Mouse (Mus musculus) hindbrain, embryonic 12.5 days (tissue): Measurements from ENCODE around the gene B3galt1. TPM values are rescaled to one million over a fixed set of nuclear protein-coding genes. Genes with fewer than 3 reads are reported as not detected.

Experiments
- ATAC-seq: fragments of 200-750 bp; cut with Nextera tagmentation; 2 replicates; pipeline ENCODE4 v1.8.0; 2017; ENCODE audit warnings: moderate TSS enrichment; ENCODE audit not compliant: low FRiP score
- H3K27ac ChIP-seq: fragments of 300-500 bp; sonication (generic); 2 replicates; pipeline ENCODE4 v1.5.1; 2016; ENCODE audit warnings: mild to moderate bottlenecking
- H3K27me3 ChIP-seq: fragments of 300-500 bp; sonication (generic); 2 replicates; pipeline ENCODE4 v1.6.1; 2016; ENCODE audit warnings: mild to moderate bottlenecking
- H3K36me3 ChIP-seq: fragments of 300-500 bp; sonication (generic); 2 replicates; pipeline ENCODE4 v1.6.1; 2016; ENCODE audit warnings: mild to moderate bottlenecking
- H3K4me1 ChIP-seq: fragments of 300-500 bp; sonication (generic); 2 replicates; pipeline ENCODE4 v1.6.1; 2016
- H3K4me2 ChIP-seq: fragments of 300-500 bp; sonication (generic); replicated peaks from 2 replicates; pipeline ENCODE4 v1.6.1; 2016; ENCODE audit warnings: mild to moderate bottlenecking
- H3K4me3 ChIP-seq: fragments of 300-500 bp; sonication (generic); 2 replicates; pipeline ENCODE4 v1.5.1; 2016; ENCODE audit warnings: mild to moderate bottlenecking
- H3K9ac ChIP-seq: fragments of 300-500 bp; sonication (generic); 2 replicates; pipeline ENCODE4 v1.6.1; 2016; ENCODE audit warnings: mild to moderate bottlenecking, moderate library complexity
- H3K9me3 ChIP-seq: fragments of 300-500 bp; sonication (generic); replicated peaks from 2 replicates; pipeline ENCODE4 v1.6.1; 2016; ENCODE audit warnings: mild to moderate bottlenecking
- WGBS: fragments of 180-500 bp; shearing (Covaris S2); methylation state at CpG from one replicate; pipeline ENCODE4 v1.1.7; 2016; 5-methylcytosine and 5-hydroxymethylcytosine counted together
- polyA plus RNA-seq: library from polyadenylated mRNA; unstranded; fragments of >200 nt; fragmentation: Nextera tagmentation; extraction: Ambion mirVana; gene quantifications from 2 replicates; pipeline ENCODE4 v1.2.1, GENCODE M21; 2016

Gene B3galt1
- 30.5 and 34.6 TPM in 2 replicates for polyA plus RNA-seq

- Histone ChIP-seq H3K4me2 (peak within 1 kb of the TSS; percentile 98), H3K9me3 (no peaks in the 10 kb centered on the region), H3K27ac (peak within 1 kb of the TSS; percentile 98), H3K4me1 (peaks cover 12% of the 10 kb centered on the region), H3K9ac (peak within 1 kb of the TSS; percentile 82), H3K4me3 (peak within 1 kb of the TSS; percentile 73), H3K27me3 (no peaks in the 10 kb centered on the region), H3K36me3 (no peaks in the 10 kb centered on the region)
- under 1% methylated on average over 77 of the region's 83 CpGs for WGBS
- peak; percentile 99 for ATAC-seq
Observed at GRCm38 (mm10) chr2:67565480-67566331, at the start of gene B3galt1. Gene B3galt1 (plus strand): TSS chr2:67565871.

- Histone ChIP-seq H3K4me3 (no peak overlapping the region), H3K27ac (no peak overlapping the region), H3K4me1 (no peaks in the 10 kb centered on the region), H3K9me3 (no peaks in the 10 kb centered on the region), H3K27me3 (no peaks in the 10 kb centered on the region), H3K4me2 (no peak overlapping the region), H3K36me3 (no peaks in the 10 kb centered on the region), H3K9ac (no peak overlapping the region)
- WGBS: 90% methylated on average over 7 of the region's 7 CpGs
- no peak for ATAC-seq
Observed at GRCm38 (mm10) chr2:67516405-67516804, 49.3 kb upstream of the B3galt1 start.

GRCm38 (mm10) chr2:67535347-67535746 is 30.3 kb upstream of the B3galt1 start:
- H3K9ac ChIP-seq: no peak overlapping the region
- no peak for ATAC-seq
- H3K4me3 ChIP-seq: no peak overlapping the region
- no peaks in the 10 kb centered on the region for H3K4me1 ChIP-seq
- no peaks in the 10 kb centered on the region for H3K9me3 ChIP-seq
- no peak overlapping the region for H3K4me2 ChIP-seq
- H3K36me3 ChIP-seq: no peaks in the 10 kb centered on the region
- WGBS: 91% methylated on average over 2 of the region's 2 CpGs
- H3K27ac ChIP-seq: no peak overlapping the region
- no peaks in the 10 kb centered on the region for H3K27me3 ChIP-seq

GRCm38 (mm10) chr2:67539426-67539825 is 26.2 kb upstream of the B3galt1 start:
- H3K27me3 ChIP-seq: no peaks in the 10 kb centered on the region
- H3K9me3 ChIP-seq: no peaks in the 10 kb centered on the region
- no peaks in the 10 kb centered on the region for H3K36me3 ChIP-seq
- WGBS: 87% methylated on average over 6 of the region's 6 CpGs
- no peak overlapping the region for H3K9ac ChIP-seq
- no peaks in the 10 kb centered on the region for H3K4me1 ChIP-seq
- no peak for ATAC-seq
- no peak overlapping the region for H3K4me2 ChIP-seq
- H3K4me3 ChIP-seq: no peak overlapping the region
- no peak overlapping the region for H3K27ac ChIP-seq

- H3K9me3 ChIP-seq: no peaks in the 10 kb centered on the region
- H3K4me3 ChIP-seq: no peak overlapping the region
- H3K36me3 ChIP-seq: no peaks in the 10 kb centered on the region
- no peak overlapping the region for H3K4me2 ChIP-seq
- no peak overlapping the region for H3K9ac ChIP-seq
- H3K27me3 ChIP-seq: no peaks in the 10 kb centered on the region
- 54% methylated on average over 11 of the region's 11 CpGs for WGBS
- H3K4me1 ChIP-seq: no peaks in the 10 kb centered on the region
- 0 out of 2 replicates have a peak overlapping the region, but pooled peaks have one; percentile 23 for H3K27ac ChIP-seq
- ATAC-seq: no peak
Observed at GRCm38 (mm10) chr2:67541957-67542696, 23.5 kb upstream of the B3galt1 start.

GRCm38 (mm10) chr2:67544426-67544825 is 21.2 kb upstream of the B3galt1 start:
- H3K4me1 ChIP-seq: no peaks in the 10 kb centered on the region
- WGBS: 73% methylated on average over 8 of the region's 8 CpGs
- no peak overlapping the region for H3K4me3 ChIP-seq
- H3K27me3 ChIP-seq: no peaks in the 10 kb centered on the region
- ATAC-seq: no peak
- H3K36me3 ChIP-seq: no peaks in the 10 kb centered on the region
- no peak overlapping the region for H3K27ac ChIP-seq
- no peaks in the 10 kb centered on the region for H3K9me3 ChIP-seq
- no peak overlapping the region for H3K4me2 ChIP-seq
- H3K9ac ChIP-seq: no peak overlapping the region

GRCm38 (mm10) chr2:67564851-67565479 is 706 bp upstream of the B3galt1 start:
- Histone ChIP-seq H3K4me3 (peak overlapping the region; percentile 73), H3K4me2 (peak overlapping the region; percentile 98), H3K27me3 (no peaks in the 10 kb centered on the region), H3K27ac (peak overlapping the region; percentile 98), H3K4me1 (peaks cover 12% of the 10 kb centered on the region), H3K36me3 (no peaks in the 10 kb centered on the region), H3K9me3 (no peaks in the 10 kb centered on the region), H3K9ac (peak overlapping the region; percentile 82)
- ATAC-seq: peak; percentile 90
- WGBS: 2% methylated on average over 23 of the region's 23 CpGs

GRCm38 (mm10) chr2:67566566-67566965 is 895 bp downstream of the B3galt1 start:
- no peak for ATAC-seq
- peak overlapping the region; percentile 98 for H3K27ac ChIP-seq
- WGBS: 2% methylated on average over 12 of the region's 12 CpGs

GRCm38 (mm10) chr2:67567141-67567680 is 1.5 kb downstream of the B3galt1 start:
- ATAC-seq: no peak
- H3K27ac ChIP-seq: no peak overlapping the region

More at GRCm38 (mm10) chr2:67566566-67566965, 895 bp downstream of the B3galt1 start:
- Histone ChIP-seq H3K36me3 (no peaks in the 10 kb centered on the region), H3K4me1 (peaks cover 12% of the 10 kb centered on the region), H3K9me3 (no peaks in the 10 kb centered on the region), H3K27me3 (no peaks in the 10 kb centered on the region), H3K9ac (peak overlapping the region; percentile 82), H3K4me3 (peak overlapping the region; percentile 73), H3K4me2 (peak overlapping the region; percentile 98)

GRCm38 (mm10) chr2:67576634-67577033 is 11.0 kb downstream of the B3galt1 start:
- no peaks in the 10 kb centered on the region for H3K27me3 ChIP-seq
- WGBS: 49% methylated on average over 2 of the region's 2 CpGs
- H3K4me2 ChIP-seq: no peak overlapping the region
- no peak overlapping the region for H3K27ac ChIP-seq
- peak; percentile 50; the same call in 1 of the 2 replicates for ATAC-seq
- H3K9me3 ChIP-seq: no peaks in the 10 kb centered on the region
- no peaks in the 10 kb centered on the region for H3K4me1 ChIP-seq
- H3K9ac ChIP-seq: no peak overlapping the region
- H3K36me3 ChIP-seq: no peaks in the 10 kb centered on the region
- H3K4me3 ChIP-seq: no peak overlapping the region

More at GRCm38 (mm10) chr2:67567141-67567680, 1.5 kb downstream of the B3galt1 start:
- H3K27me3 ChIP-seq: no peaks in the 10 kb centered on the region
- peak overlapping the region; percentile 98 for H3K4me2 ChIP-seq
- peak overlapping the region; percentile 73 for H3K4me3 ChIP-seq
- WGBS: 10% methylated on average over 8 of the region's 8 CpGs
- H3K9me3 ChIP-seq: no peaks in the 10 kb centered on the region
- peak overlapping the region; percentile 82 for H3K9ac ChIP-seq
- no peaks in the 10 kb centered on the region for H3K36me3 ChIP-seq
- peaks cover 12% of the 10 kb centered on the region for H3K4me1 ChIP-seq

- ATAC-seq: no peak
Observed at GRCm38 (mm10) chr2:67583091-67583490, 17.4 kb downstream of the B3galt1 start.

GRCm38 (mm10) chr2:67590408-67590807 is 24.7 kb downstream of the B3galt1 start:
- H3K36me3 ChIP-seq: no peaks in the 10 kb centered on the region
- no peak overlapping the region for H3K4me3 ChIP-seq
- H3K4me2 ChIP-seq: no peak overlapping the region
- H3K27ac ChIP-seq: no peak overlapping the region
- H3K4me1 ChIP-seq: no peaks in the 10 kb centered on the region
- no peaks in the 10 kb centered on the region for H3K27me3 ChIP-seq
- ATAC-seq: no peak
- H3K9ac ChIP-seq: no peak overlapping the region
- H3K9me3 ChIP-seq: no peaks in the 10 kb centered on the region

More at GRCm38 (mm10) chr2:67583091-67583490, 17.4 kb downstream of the B3galt1 start:
- Histone ChIP-seq H3K9ac (no peak overlapping the region), H3K4me1 (peaks cover 2% of the 10 kb centered on the region), H3K4me3 (no peak overlapping the region), H3K36me3 (no peaks in the 10 kb centered on the region), H3K4me2 (no peak overlapping the region), H3K27me3 (no peaks in the 10 kb centered on the region), H3K27ac (no peak overlapping the region), H3K9me3 (no peaks in the 10 kb centered on the region)
- WGBS: 38% methylated on average over 2 of the region's 2 CpGs
